In genomic region chr2:31776479-31776878, GRCm38 (mm10) we compare ENCODE assay signal across 24 mouse cellular contexts. TPM values are rescaled to one million over a fixed set of nuclear protein-coding genes. Genes with fewer than 3 reads are reported as not detected.
DNase-seq lines count a peak whose midpoint lies in the region; ATAC-seq and TF ChIP-seq lines count a peak whose summit lies in the region.
"Had no signal": no experiment of that assay in that cellular context is flagged by ENCODE, and none has a peak within 500 bp of the region (broad histone marks: within the 10 kb centered on the region; RNA-seq: fewer than 3 reads in every experiment).

No protein-coding gene starts in this region.

- TF ChIP-seq CTCF in gastrocnemius, adult 2 months (IDR thresholded peaks at IDR 0.05): no peak
- TF ChIP-seq CTCF in heart, postnatal 0 days (IDR thresholded peaks at IDR 0.05; ENCODE audit: low read depth): no peak
- TF ChIP-seq CTCF in embryonic fibroblast, embryonic 13.5 days (IDR thresholded peaks at IDR 0.05; ENCODE audit: borderline replicate concordance, insufficient read depth, low read length): no peak

- no peaks in the 10 kb centered on the region for H3K27me3 ChIP-seq in heart, embryonic 13.5 days (replicated peaks)
- no peaks in the 10 kb centered on the region for H3K27me3 ChIP-seq in heart, embryonic 10.5 days (ENCODE audit: insufficient read depth, poor library complexity, severe bottlenecking)
- H3K27me3 ChIP-seq in heart, postnatal 0 days (ENCODE audit: control insufficient read depth, insufficient read depth, low read length): no peaks in the 10 kb centered on the region
- H3K27me3 ChIP-seq: embryonic facial prominence, embryonic 12.5 days; forebrain, embryonic 12.5 days; hindbrain, embryonic 15.5 days; kidney, embryonic 15.5 days had no signal

- TF ChIP-seq POLR2A in embryonic fibroblast, embryonic 13.5 days (IDR thresholded peaks at IDR 0.05; ENCODE audit: low read depth, low read length): no peak

- TF ChIP-seq EP300 in heart, postnatal 0 days (IDR thresholded peaks at IDR 0.05; ENCODE audit: low read depth): no peak

- WGBS in heart, embryonic 13.5 days: 71% methylated on average over 3 of the region's 3 CpGs
- WGBS in heart, embryonic 10.5 days: 79% methylated on average over 3 of the region's 3 CpGs
- WGBS in heart, postnatal 0 days: 64% methylated on average over 3 of the region's 3 CpGs

- peaks cover 62% of the 10 kb centered on the region for H3K36me3 ChIP-seq in heart, embryonic 13.5 days
- H3K36me3 ChIP-seq in heart, embryonic 10.5 days: peaks cover 61% of the 10 kb centered on the region
- H3K36me3 ChIP-seq in heart, postnatal 0 days (replicated peaks; ENCODE audit: control insufficient read depth, insufficient read depth, low read length): peaks cover 35% of the 10 kb centered on the region

- no peak overlapping the region for H3K4me3 ChIP-seq in gastrocnemius, adult 2 months
- H3K4me3 ChIP-seq in heart, embryonic 13.5 days: no peak overlapping the region
- no peak overlapping the region for H3K4me3 ChIP-seq in heart, embryonic 10.5 days
- no peak overlapping the region for H3K4me3 ChIP-seq in heart, postnatal 0 days (ENCODE audit: low read depth, low read length)
- H3K4me3 ChIP-seq in embryonic fibroblast, embryonic 13.5 days (ENCODE audit: insufficient read depth, low read length): no peak overlapping the region
- H3K4me3 ChIP-seq: embryonic facial prominence, embryonic 12.5 days; forebrain, embryonic 12.5 days; hindbrain, embryonic 15.5 days; kidney, embryonic 15.5 days had no signal

- intact Hi-C loops in gastrocnemius, adult 2 months (cut with DNase I): no loop called here

- H3K27ac ChIP-seq in gastrocnemius, adult 2 months: peak overlapping the region; percentile 28
- H3K27ac ChIP-seq in heart, embryonic 13.5 days (replicated peaks): peak overlapping the region; percentile 58
- no peak overlapping the region for H3K27ac ChIP-seq in heart, embryonic 10.5 days
- H3K27ac ChIP-seq in heart, postnatal 0 days (ENCODE audit: low read depth): peak overlapping the region; percentile 5
- H3K27ac ChIP-seq in embryonic fibroblast, embryonic 13.5 days (ENCODE audit: insufficient read depth, low read length): peak overlapping the region; percentile 0; the same call in 1 of the 2 replicates
- H3K27ac ChIP-seq: embryonic facial prominence, embryonic 12.5 days; forebrain, embryonic 12.5 days; hindbrain, embryonic 15.5 days; kidney, embryonic 15.5 days had no signal

- peak overlapping the region; percentile 24; the same call in 1 of the 2 replicates for H3K4me2 ChIP-seq in heart, embryonic 13.5 days
- no peak overlapping the region for H3K4me2 ChIP-seq in heart, postnatal 0 days (ENCODE audit: low read depth, low read length)
- H3K4me2 ChIP-seq: embryonic facial prominence, embryonic 12.5 days; forebrain, embryonic 12.5 days; hindbrain, embryonic 15.5 days; kidney, embryonic 15.5 days had no signal

- H3K9me3 ChIP-seq in heart, embryonic 13.5 days: no peaks in the 10 kb centered on the region
- H3K9me3 ChIP-seq in heart, embryonic 10.5 days: no peaks in the 10 kb centered on the region
- H3K9me3 ChIP-seq in heart, postnatal 0 days (replicated peaks; ENCODE audit: control insufficient read depth, low read length): no peaks in the 10 kb centered on the region
- H3K9me3 ChIP-seq: embryonic facial prominence, embryonic 12.5 days; forebrain, embryonic 12.5 days; hindbrain, embryonic 15.5 days; kidney, embryonic 15.5 days had no signal

- ATAC-seq in heart, embryonic 13.5 days (ENCODE audit: extremely low read depth, insufficient number of reproducible peaks, low FRiP score, low TSS enrichment): no peak
- ATAC-seq in heart, postnatal 0 days (ENCODE audit: insufficient read depth, low read depth): no peak
- no peak for ATAC-seq in megakaryocyte, adult 5-6 weeks (ENCODE audit: poor library complexity, severe bottlenecking)
- ATAC-seq: forebrain, embryonic 16.5 days; intestine, embryonic 16.5 days had no signal

- 0 out of 2 replicates have a peak overlapping the region, but pooled peaks have one; percentile 28 for H3K9ac ChIP-seq in heart, embryonic 13.5 days
- no peak overlapping the region for H3K9ac ChIP-seq in heart, postnatal 0 days (replicated peaks; ENCODE audit: low read depth, low read length)
- H3K9ac ChIP-seq: embryonic facial prominence, embryonic 12.5 days; forebrain, embryonic 12.5 days; hindbrain, embryonic 15.5 days; kidney, embryonic 15.5 days had no signal

- DNase-seq in gastrocnemius, adult 2 months: no peak
- no peak for DNase-seq in gastrocnemius, postnatal 4 days (ENCODE audit: low spot score in 2 of 2)
- no peak for DNase-seq in heart, embryonic 10.5 days (ENCODE audit: low spot score)
- DNase-seq in heart, postnatal 0 days (ENCODE audit: low spot score): peak; percentile 21
- no peak for DNase-seq in heart, adult 18-20 months
- DNase-seq: adrenal gland, postnatal 10 days; cerebellum, adult 11-12 months; cerebellum, adult 9-10 months; cerebellum, postnatal 25 days; gastrocnemius, postnatal 25 days; heart, postnatal 10 days; kidney, adult 2 months had no signal

- peaks cover 51% of the 10 kb centered on the region for H3K4me1 ChIP-seq in heart, embryonic 13.5 days
- H3K4me1 ChIP-seq in heart, embryonic 10.5 days: peaks cover 13% of the 10 kb centered on the region
- peaks cover 23% of the 10 kb centered on the region for H3K4me1 ChIP-seq in heart, postnatal 0 days (ENCODE audit: control insufficient read depth, insufficient read depth)
- peaks cover 6% of the 10 kb centered on the region for H3K4me1 ChIP-seq in embryonic fibroblast, embryonic 13.5 days (ENCODE audit: control insufficient read depth, insufficient read depth, low read length)
- H3K4me1 ChIP-seq: forebrain, embryonic 12.5 days; hindbrain, embryonic 15.5 days had no signal

RNA-seq across cellular contexts. Expression of gene Qrfp, which starts 33.9 kb away (rescaled TPM):
- not detected for total RNA-seq in gastrocnemius, adult 2 months (2021)
- not detected for total RNA-seq in gastrocnemius, postnatal 4 days (2021)
- 0.05 and 0.09 TPM in 2 replicates for polyA plus RNA-seq in heart, embryonic 13.5 days (2015; fragmentation: Nextera tagmentation; extraction: Ambion mirVana)
- 0.06 TPM in 1 of 2 replicates, not detected in the other for polyA plus RNA-seq in heart, embryonic 10.5 days (2016; fragmentation: Nextera tagmentation; extraction: Ambion mirVana)
- total RNA-seq in heart, postnatal 0 days (2014; rRNA removed; ENCODE audit: low replicate concordance): not detected in 2 replicates
- 0.04 TPM in 1 of 2 replicates, not detected in the other for polyA plus RNA-seq in heart, postnatal 0 days (2015; fragmentation: Nextera tagmentation; extraction: Ambion mirVana)
- total RNA-seq in heart, adult 18-20 months (2021): under 1 TPM in 1 of 2 experiments, not detected in 1; 0.10 TPM
- not detected in 2 replicates for polyA plus RNA-seq in embryonic fibroblast, embryonic 13.5 days (2011; ENCODE audit: insufficient read length, low read depth, missing spikeins)
- total RNA-seq in megakaryocyte, adult 5-6 weeks (2015): 0.57 and 0.65 TPM in 2 replicates
- 0.04 and 0.29 TPM in 2 replicates for total RNA-seq in megakaryocyte, adult 5-6 weeks (2017)
- total RNA-seq: adrenal gland, postnatal 10 days; ES-E14; gastrocnemius, adult 18-20 months; gastrocnemius, postnatal 25 days; heart, postnatal 10 days had no signal
- polyA plus RNA-seq: cortical plate, adult 2 months; forebrain, embryonic 12.5 days; hindbrain, embryonic 15.5 days; intestine, embryonic 16.5 days had no signal
